Mouse (Mus musculus) adrenal gland, postnatal 10 days (tissue): ENCODE measurements around the gene 0610010F05Rik. TPM values are rescaled to one million over a fixed set of nuclear protein-coding genes. Genes with fewer than 3 reads are reported as not detected.

Experiments used
- DNase-seq: peaks from one replicate; pipeline ENCODE4 v3.0.0; 2021; ENCODE audit warnings: mixed read lengths
- total RNA-seq, 2 experiments: library from RNA; stranded (reverse); gene quantifications; 2 replicates each; pipeline ENCODE4 v1.2.3; 2021

0610010F05Rik gene
- total RNA-seq, 2 experiments from 2014 or later = 16.3 to 17.9 TPM

DNA sequence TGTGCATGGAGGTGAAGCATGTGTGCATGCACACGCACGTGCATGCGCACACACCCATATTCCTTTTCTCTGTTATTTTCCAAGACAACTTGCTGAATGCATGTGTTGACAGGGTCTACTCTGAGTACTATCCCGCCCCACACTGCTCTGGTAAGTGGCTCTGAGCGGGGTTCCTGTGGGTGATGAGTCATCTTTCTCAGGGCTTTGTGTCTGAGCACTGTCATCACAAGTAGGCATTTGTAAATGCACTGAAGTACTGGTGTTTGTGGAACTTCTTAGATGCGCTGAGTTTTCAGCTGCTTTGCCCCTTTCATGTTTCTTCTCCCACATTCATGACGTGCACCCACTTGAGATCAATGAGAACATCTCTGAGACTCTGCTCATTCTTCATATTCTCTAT lies 63.3 kb downstream of the 0610010F05Rik start:
- peak; percentile 6 for DNase-seq

DNA sequence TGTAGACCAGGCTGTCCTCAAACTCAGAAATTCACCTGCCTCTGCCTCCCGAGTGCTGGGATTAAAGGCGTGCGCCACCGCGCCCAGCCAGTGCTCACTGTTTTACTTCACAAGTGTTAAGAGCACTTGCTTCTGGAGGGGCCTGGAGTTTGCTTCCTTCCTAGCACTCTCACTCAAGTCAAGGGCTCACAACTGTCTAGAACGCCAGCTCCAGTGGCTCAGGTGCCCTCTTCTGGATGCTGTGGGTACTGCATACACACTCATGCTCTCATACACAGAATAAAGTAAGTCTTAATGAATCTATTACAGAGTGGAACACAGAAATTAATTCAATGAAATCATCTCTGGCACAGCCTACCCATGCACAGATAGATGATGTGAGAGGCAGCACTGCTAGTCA lies 67.7 kb downstream of the 0610010F05Rik start:
- DNase-seq = peak; percentile 86

DNA sequence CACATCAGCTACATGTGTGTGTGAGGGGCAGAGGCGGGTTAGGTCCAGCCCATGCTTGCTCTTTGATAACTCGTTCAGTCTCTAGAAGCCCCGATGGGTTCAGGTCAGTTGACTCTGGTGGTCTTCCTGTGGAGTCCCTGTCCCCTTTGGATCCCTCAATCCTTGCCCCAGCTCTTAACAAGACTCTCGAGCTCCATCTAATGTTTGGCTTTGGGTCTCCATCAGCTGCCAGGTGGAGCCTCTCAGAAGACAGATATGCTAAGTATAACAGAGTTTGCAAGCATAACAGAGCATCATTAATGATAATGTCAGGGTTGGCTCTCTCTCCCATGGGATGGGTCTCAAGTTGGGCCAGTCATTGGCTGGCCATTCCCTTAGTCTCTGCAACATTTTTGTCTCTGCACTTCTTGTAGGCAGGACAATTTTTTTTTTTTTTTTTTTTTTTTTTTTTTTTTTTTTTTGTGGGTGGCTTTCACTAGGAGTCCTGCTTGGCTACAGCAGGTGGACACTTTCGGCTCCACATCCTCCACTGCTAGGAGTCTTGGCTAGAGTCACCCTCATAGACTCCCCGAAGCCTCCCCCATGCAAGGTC lies 76.3 kb downstream of the 0610010F05Rik start:
- DNase-seq = no peak

DNA sequence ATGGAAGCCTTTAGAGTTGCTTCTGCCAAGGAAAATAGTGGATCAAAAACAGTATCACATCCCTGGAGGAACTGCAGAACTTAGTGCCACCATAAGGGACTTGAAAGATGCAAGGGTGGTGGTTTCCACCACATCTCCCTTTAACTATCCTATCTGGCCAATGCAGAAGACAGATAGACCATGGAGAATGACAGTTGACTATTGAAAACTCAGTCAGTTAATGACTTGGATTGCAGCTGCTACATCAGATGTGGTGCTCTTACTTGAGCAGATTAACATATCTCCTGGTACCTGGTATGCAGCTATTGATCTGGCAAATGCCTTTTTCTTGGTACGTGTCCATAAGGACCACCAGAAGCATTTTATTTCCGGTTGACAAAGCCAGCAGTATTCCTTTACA lies 96.0 kb downstream of the 0610010F05Rik start:
- no peak for DNase-seq

DNA sequence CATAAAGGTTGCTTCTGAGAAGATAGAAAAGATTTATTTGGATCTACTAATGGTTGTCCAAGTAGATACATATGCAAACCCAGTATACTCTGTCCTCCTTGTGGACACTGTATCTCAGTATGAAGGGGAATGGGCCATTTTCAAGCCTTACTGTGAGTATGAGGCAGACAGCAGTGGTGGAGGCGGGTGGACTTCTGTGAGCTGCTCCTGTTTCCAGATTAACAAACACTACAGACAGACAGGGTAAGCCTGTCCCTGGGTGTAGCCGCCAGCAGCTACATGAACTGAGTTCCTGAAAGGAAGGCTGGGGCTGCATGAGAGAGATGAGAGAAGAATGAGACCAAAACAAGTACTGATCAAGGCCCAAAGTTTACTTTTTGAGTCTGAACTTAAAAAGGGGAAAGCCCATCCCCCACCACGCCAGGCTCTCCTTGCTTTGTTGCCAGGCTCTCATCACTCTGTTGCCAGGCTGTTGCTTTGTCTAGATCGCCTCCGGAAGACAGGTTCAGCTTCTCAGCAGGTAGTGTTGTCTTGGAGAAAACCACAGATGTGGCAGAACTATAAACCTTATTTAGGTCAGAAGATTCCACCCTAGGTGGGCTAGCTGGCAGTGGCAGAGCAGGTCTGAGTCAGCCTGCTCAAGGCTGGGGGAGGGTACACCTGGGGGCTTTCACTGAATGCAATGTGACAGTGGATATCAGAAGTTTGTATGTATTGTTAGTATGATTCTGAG lies 112.8 kb downstream of the 0610010F05Rik start, which contains the start of gene 1700093K21Rik:
1700093K21Rik (minus strand) TSS at position 683 of the 733 bp plus-strand sequence.
- DNase-seq = no peak

DNA sequence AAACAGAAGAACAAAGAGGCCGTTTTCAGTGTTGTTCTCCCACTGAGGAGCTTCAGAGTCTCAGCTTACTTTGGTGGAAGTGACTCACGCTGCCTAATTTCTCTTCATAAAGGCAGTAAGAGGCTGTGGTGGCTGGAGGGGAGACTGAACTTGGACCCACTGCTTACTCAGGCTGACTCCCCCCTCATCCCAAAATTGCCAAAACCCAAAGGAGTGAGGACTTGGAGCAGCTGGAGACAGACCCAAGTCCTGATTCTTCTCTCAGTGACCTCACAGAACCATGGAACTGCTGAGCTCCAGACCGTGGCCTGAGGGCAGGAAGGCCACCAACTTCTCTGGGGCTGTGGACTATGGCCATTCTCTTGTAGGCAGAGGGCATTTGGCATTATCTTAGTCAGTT lies 114.5 kb downstream of the 0610010F05Rik start:
- DNase-seq = no peak

DNA sequence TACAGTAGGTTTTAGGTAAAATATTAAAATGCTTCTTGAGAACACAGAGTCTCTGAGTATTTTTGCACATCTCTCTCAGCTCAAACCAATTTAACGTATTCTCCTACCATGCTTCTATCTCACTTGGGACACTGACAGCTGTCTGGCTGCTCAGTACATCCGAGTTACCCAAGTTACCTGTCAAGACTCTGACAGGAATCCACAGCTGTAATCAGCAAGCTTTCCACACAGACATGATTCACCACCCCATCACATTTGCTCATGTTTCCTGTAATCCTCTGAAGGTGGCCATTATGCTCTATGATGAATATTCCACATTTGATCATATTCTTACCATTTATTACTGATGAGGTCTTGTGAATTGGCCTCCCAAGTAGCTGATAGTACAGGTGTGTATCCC lies 118.1 kb downstream of the 0610010F05Rik start:
- no peak for DNase-seq

Other genes with a start within 250 kb of the 0610010F05Rik start
- gene Ahsa2, start 135.6 kb downstream of the 0610010F05Rik start, total RNA-seq = 10 to 100 TPM; 39.5 to 41.6 TPM
- gene 1700093K21Rik, start 112.5 kb downstream of the 0610010F05Rik start, total RNA-seq = under 1 TPM in 1 of 2 experiments, not detected in 1; 0.36 TPM
- gene Pus10, start 32.0 kb upstream of the 0610010F05Rik start, total RNA-seq = 10 to 100 TPM; 23.2 to 28.7 TPM
- gene Pex13, start 32.3 kb upstream of the 0610010F05Rik start, total RNA-seq = 10 to 100 TPM; 56.8 to 59.9 TPM
- 1 to 10 TPM; 5.3 TPM for gene Rel, start 137.3 kb upstream of the 0610010F05Rik start, total RNA-seq